Comparison of ENCODE assay signal across 11 mouse cellular contexts in the genomic region with DNA sequence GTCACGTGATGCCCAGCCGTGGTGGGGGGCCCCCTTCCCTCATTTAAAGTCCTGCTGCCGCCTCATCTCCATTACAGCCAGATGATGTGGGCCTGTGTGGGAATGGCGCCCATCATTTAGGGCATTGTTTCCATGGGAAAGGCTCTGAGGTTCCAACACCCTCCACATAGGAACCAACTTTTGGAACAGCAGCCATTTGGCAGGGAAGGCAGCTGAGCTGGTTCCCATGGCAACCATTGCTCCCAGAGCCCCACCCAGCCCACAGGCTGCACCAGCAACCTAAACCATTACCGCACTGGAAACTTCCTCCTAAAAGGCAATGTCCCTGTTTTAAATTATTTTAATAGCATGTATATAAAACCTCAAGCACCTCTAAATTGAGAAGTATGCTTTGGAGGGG. TPM values are rescaled to one million over a fixed set of nuclear protein-coding genes. Genes with fewer than 3 reads are reported as not detected.
DNase-seq lines count a peak whose midpoint lies in the region; ATAC-seq lines count a peak whose summit lies in the region.
"Had no signal": no experiment of that assay in that cellular context is flagged by ENCODE, and none has a peak within 500 bp of the region (broad histone marks: within the 10 kb centered on the region; RNA-seq: fewer than 3 reads in every experiment).

No protein-coding gene starts in this region.

- H3K9ac ChIP-seq in embryonic facial prominence, embryonic 13.5 days, result no peak overlapping the region
- H3K9ac ChIP-seq in hindbrain, embryonic 14.5 days, result no peak overlapping the region
- no peak overlapping the region for H3K9ac ChIP-seq in midbrain, embryonic 16.5 days (ENCODE audit: low read depth, low read length)
- H3K9ac ChIP-seq: liver, embryonic 13.5 days had no signal

- H3K9me3 ChIP-seq in embryonic facial prominence, embryonic 13.5 days, result no peaks in the 10 kb centered on the region
- no peaks in the 10 kb centered on the region for H3K9me3 ChIP-seq in embryonic facial prominence, embryonic 10.5 days
- no peaks in the 10 kb centered on the region for H3K9me3 ChIP-seq in hindbrain, embryonic 14.5 days (ENCODE audit: control insufficient read depth, low read length)
- no peaks in the 10 kb centered on the region for H3K9me3 ChIP-seq in midbrain, embryonic 16.5 days (replicated peaks; ENCODE audit: control insufficient read depth, low read length, poor library complexity, severe bottlenecking)
- H3K9me3 ChIP-seq: liver, embryonic 13.5 days had no signal

- no peaks in the 10 kb centered on the region for H3K36me3 ChIP-seq in embryonic facial prominence, embryonic 13.5 days
- no peaks in the 10 kb centered on the region for H3K36me3 ChIP-seq in embryonic facial prominence, embryonic 10.5 days (replicated peaks)
- no peaks in the 10 kb centered on the region for H3K36me3 ChIP-seq in hindbrain, embryonic 14.5 days (replicated peaks; ENCODE audit: control insufficient read depth, insufficient read depth)
- H3K36me3 ChIP-seq in midbrain, embryonic 16.5 days (ENCODE audit: control insufficient read depth, insufficient read depth, low read length), result no peaks in the 10 kb centered on the region
- H3K36me3 ChIP-seq: liver, embryonic 13.5 days had no signal

- H3K27me3 ChIP-seq in embryonic facial prominence, embryonic 13.5 days, result no peaks in the 10 kb centered on the region
- no peaks in the 10 kb centered on the region for H3K27me3 ChIP-seq in embryonic facial prominence, embryonic 10.5 days (replicated peaks; ENCODE audit: low read depth, poor library complexity, severe bottlenecking)
- no peaks in the 10 kb centered on the region for H3K27me3 ChIP-seq in hindbrain, embryonic 14.5 days (ENCODE audit: control insufficient read depth, insufficient read depth, low read length)
- no peaks in the 10 kb centered on the region for H3K27me3 ChIP-seq in midbrain, embryonic 16.5 days (ENCODE audit: control insufficient read depth, insufficient read depth, low read depth, low read length)
- H3K27me3 ChIP-seq: liver, embryonic 13.5 days had no signal

- H3K27ac ChIP-seq in embryonic facial prominence, embryonic 13.5 days, result peak overlapping the region; percentile 72; the same call in 1 of the 2 replicates
- no peak overlapping the region for H3K27ac ChIP-seq in embryonic facial prominence, embryonic 10.5 days (replicated peaks)
- peak overlapping the region; percentile 70; the same call in 1 of the 2 replicates for H3K27ac ChIP-seq in hindbrain, embryonic 14.5 days
- peak overlapping the region; percentile 71 for H3K27ac ChIP-seq in midbrain, embryonic 16.5 days (ENCODE audit: low read length)
- H3K27ac ChIP-seq: liver, embryonic 13.5 days had no signal

- peak; percentile 10; the same call in 1 of the 2 replicates for ATAC-seq in embryonic facial prominence, embryonic 13.5 days (ENCODE audit: insufficient number of reproducible peaks, insufficient read depth, low FRiP score, low TSS enrichment, low read depth)
- peak; percentile 63 for ATAC-seq in hindbrain, embryonic 14.5 days (ENCODE audit: low FRiP score)
- peak; percentile 66 for ATAC-seq in midbrain, embryonic 16.5 days
- no peak for ATAC-seq in inflammation-experienced regulatory T-cells, adult 6 months
- ATAC-seq in megakaryocyte-erythroid progenitor cell, adult 5-6 weeks (replicated peaks; ENCODE audit: low FRiP score, low TSS enrichment, poor library complexity, severe bottlenecking), result no peak

- H3K4me2 ChIP-seq in embryonic facial prominence, embryonic 13.5 days, result no peak overlapping the region
- H3K4me2 ChIP-seq in hindbrain, embryonic 14.5 days (replicated peaks), result no peak overlapping the region
- no peak overlapping the region for H3K4me2 ChIP-seq in midbrain, embryonic 16.5 days (ENCODE audit: low read length)
- H3K4me2 ChIP-seq: liver, embryonic 13.5 days had no signal

- H3K4me3 ChIP-seq in embryonic facial prominence, embryonic 13.5 days, result no peak overlapping the region
- no peak overlapping the region for H3K4me3 ChIP-seq in embryonic facial prominence, embryonic 10.5 days
- no peak overlapping the region for H3K4me3 ChIP-seq in hindbrain, embryonic 14.5 days (replicated peaks; ENCODE audit: low read length)
- no peak overlapping the region for H3K4me3 ChIP-seq in midbrain, embryonic 16.5 days (ENCODE audit: low read depth, low read length)
- H3K4me3 ChIP-seq: liver, embryonic 13.5 days; myocyte had no signal

- WGBS in embryonic facial prominence, embryonic 13.5 days, result 58% methylated on average over 5 of the region's 5 CpGs
- 74% methylated on average over 5 of the region's 5 CpGs for WGBS in embryonic facial prominence, embryonic 10.5 days
- WGBS in hindbrain, embryonic 14.5 days, result 41% methylated on average over 5 of the region's 5 CpGs
- WGBS in midbrain, embryonic 16.5 days, result 59% methylated on average over 5 of the region's 5 CpGs

- DNase-seq in embryonic facial prominence, embryonic 10.5 days (ENCODE audit: low spot score), result no peak
- DNase-seq in ES-CJ7 (ENCODE audit: low read depth, low spot score), result peak; percentile 82
- DNase-seq in hindbrain, embryonic 14.5 days (ENCODE audit: low spot score), result peak; percentile 59
- no peak for DNase-seq in cerebellum, adult 9-11 months
- DNase-seq: liver, embryonic 13.5 days had no signal

- peaks cover 60% of the 10 kb centered on the region for H3K4me1 ChIP-seq in embryonic facial prominence, embryonic 13.5 days
- H3K4me1 ChIP-seq in embryonic facial prominence, embryonic 10.5 days, result peaks cover 41% of the 10 kb centered on the region
- peaks cover 15% of the 10 kb centered on the region; the same call in 1 of the 2 replicates for H3K4me1 ChIP-seq in hindbrain, embryonic 14.5 days (replicated peaks; ENCODE audit: control insufficient read depth, insufficient read depth, low read length)
- H3K4me1 ChIP-seq in midbrain, embryonic 16.5 days (ENCODE audit: control insufficient read depth, insufficient read depth, low read length), result peaks cover 31% of the 10 kb centered on the region

RNA-seq across cellular contexts. Expression of gene Mras, which starts 18.8 kb away (rescaled TPM):
- 28.3 and 31.2 TPM in 2 replicates for polyA plus RNA-seq in embryonic facial prominence, embryonic 13.5 days (2015; fragmentation: Nextera tagmentation; extraction: Ambion mirVana)
- 9.9 and 10.8 TPM in 2 replicates for polyA plus RNA-seq in embryonic facial prominence, embryonic 10.5 days (2016; fragmentation: Nextera tagmentation; extraction: Ambion mirVana)
- polyA plus RNA-seq in hindbrain, embryonic 14.5 days (2014; fragmentation: Nextera tagmentation; extraction: Ambion mirVana), result 55.3 and 62.9 TPM in 2 replicates
- polyA plus RNA-seq in midbrain, embryonic 16.5 days (2015; fragmentation: Nextera tagmentation; extraction: Ambion mirVana), result 51.2 and 53.5 TPM in 2 replicates
- polyA plus RNA-seq in inflammation-experienced regulatory T-cells, adult 6 months (2017; shearing (Covaris generic)), result under 1 TPM in 1 of 3 experiments, not detected in 2; 0.32 TPM
- total RNA-seq in megakaryocyte-erythroid progenitor cell, adult 5-6 weeks (2014; fragmentation: Nextera tagmentation), result not detected in 2 replicates
- not detected in 2 replicates for total RNA-seq in megakaryocyte-erythroid progenitor cell, adult 5-6 weeks (2017)

RNA-seq across cellular contexts. Expression of gene Nme9, which starts 32.9 kb away (rescaled TPM):
- polyA plus RNA-seq in embryonic facial prominence, embryonic 13.5 days (2015; fragmentation: Nextera tagmentation; extraction: Ambion mirVana), result 0.32 TPM in 1 of 2 replicates, not detected in the other
- not detected in 2 replicates for polyA plus RNA-seq in embryonic facial prominence, embryonic 10.5 days (2016; fragmentation: Nextera tagmentation; extraction: Ambion mirVana)
- polyA plus RNA-seq in hindbrain, embryonic 14.5 days (2014; fragmentation: Nextera tagmentation; extraction: Ambion mirVana), result 0.61 and 1.5 TPM in 2 replicates
- 1.3 and 1.4 TPM in 2 replicates for polyA plus RNA-seq in midbrain, embryonic 16.5 days (2015; fragmentation: Nextera tagmentation; extraction: Ambion mirVana)
- polyA plus RNA-seq in inflammation-experienced regulatory T-cells, adult 6 months (2017; shearing (Covaris generic)), result not detected
- 0.48 TPM in 1 of 2 replicates, not detected in the other for total RNA-seq in megakaryocyte-erythroid progenitor cell, adult 5-6 weeks (2014; fragmentation: Nextera tagmentation)
- not detected in 2 replicates for total RNA-seq in megakaryocyte-erythroid progenitor cell, adult 5-6 weeks (2017)
- total RNA-seq: hematopoietic stem cell, adult 5-6 weeks had no signal
- polyA plus RNA-seq: liver, embryonic 13.5 days; myocyte had no signal

Comparison
In these comparisons a context has a peak if more than half of its experiments do, and no peak if none do; other contexts are left out.
1. ATAC-seq: peak in embryonic facial prominence, embryonic 13.5 days (single experiment), hindbrain, embryonic 14.5 days (single experiment) and midbrain, embryonic 16.5 days (single experiment); none in inflammation-experienced regulatory T-cells, adult 6 months (single experiment) and megakaryocyte-erythroid progenitor cell, adult 5-6 weeks (single experiment).
2. DNase-seq: peak in ES-CJ7 (single experiment) and hindbrain, embryonic 14.5 days (single experiment); none in embryonic facial prominence, embryonic 10.5 days (single experiment) and cerebellum, adult 9-11 months (single experiment).